Mouse (Mus musculus) kidney, adult 8-10 months (tissue): ENCODE data around the gene Tnfsf13b.

Source experiments
- DNase-seq, 2 experiments: peaks; one replicate each; pipeline ENCODE4 v3.0.0; 2022

The Tnfsf13b gene

GRCm38 (mm10) chr8:10006156-10006985, at the start of gene Tnfsf13b:
Tnfsf13b (plus strand) TSS chr8:10006467.
- DNase-seq: peak; percentile 7 to 15

GRCm38 (mm10) chr8:9958338-9958737, 47.9 kb upstream of the Tnfsf13b start:
- DNase-seq: no peak

- DNase-seq: no peak
Measured at GRCm38 (mm10) chr8:9959919-9960318, 46.3 kb upstream of the Tnfsf13b start.

- no peak for DNase-seq
Measured at GRCm38 (mm10) chr8:9971866-9972265, 34.4 kb upstream of the Tnfsf13b start.

- no peak for DNase-seq
Measured at GRCm38 (mm10) chr8:9975276-9975675, 31.0 kb upstream of the Tnfsf13b start.

- peak; percentile 99 for DNase-seq
Measured at GRCm38 (mm10) chr8:9975898-9976611, 30.2 kb upstream of the Tnfsf13b start.

GRCm38 (mm10) chr8:9977016-9977415, 29.3 kb upstream of the Tnfsf13b start:
- DNase-seq: peak in 1 of 2 experiments; percentile 13

GRCm38 (mm10) chr8:9977573-9978314, 28.5 kb upstream of the Tnfsf13b start, which contains the start of the genes Lig4 and Abhd13:
Lig4 (minus strand) TSS chr8:9977686.
Abhd13 (plus strand) TSS chr8:9977707.
- DNase-seq: peak; percentile 98 to 99

GRCm38 (mm10) chr8:9978475-9979230, 27.6 kb upstream of the Tnfsf13b start:
- peak; percentile 4 to 25 for DNase-seq

GRCm38 (mm10) chr8:9979746-9980145, 26.5 kb upstream of the Tnfsf13b start:
- DNase-seq: no peak

- no peak for DNase-seq
Measured at GRCm38 (mm10) chr8:9980188-9980587, 26.1 kb upstream of the Tnfsf13b start.

GRCm38 (mm10) chr8:10004115-10004514, 2.2 kb upstream of the Tnfsf13b start:
- no peak for DNase-seq

- DNase-seq: peak in 1 of 2 experiments; percentile 11
Measured at GRCm38 (mm10) chr8:10006986-10007659, 856 bp downstream of the Tnfsf13b start.

- no peak for DNase-seq
Measured at GRCm38 (mm10) chr8:10007660-10008028, 1.4 kb downstream of the Tnfsf13b start.

GRCm38 (mm10) chr8:10016252-10016651, 10.0 kb downstream of the Tnfsf13b start:
- no peak for DNase-seq

- no peak for DNase-seq
Measured at GRCm38 (mm10) chr8:10017231-10017630, 11.0 kb downstream of the Tnfsf13b start.

- DNase-seq: no peak
Measured at GRCm38 (mm10) chr8:10030320-10031060, 24.2 kb downstream of the Tnfsf13b start.

GRCm38 (mm10) chr8:10031177-10031576, 24.9 kb downstream of the Tnfsf13b start:
- DNase-seq: no peak

- no peak for DNase-seq
Measured at GRCm38 (mm10) chr8:10040866-10041265, 34.6 kb downstream of the Tnfsf13b start.

GRCm38 (mm10) chr8:10043842-10044510, 37.7 kb downstream of the Tnfsf13b start:
- DNase-seq: peak in 1 of 2 experiments; percentile 33
